Mouse (Mus musculus) Patski (cell line): Measurements from ENCODE around the gene Cxcr5. TPM values are rescaled to one million over a fixed set of nuclear protein-coding genes. Genes with fewer than 3 reads are reported as not detected.

ENCODE experiments used
- ATAC-seq: fragments of 100-300 bp; one replicate; pipeline ENCODE4 v1.8.0; 2021
- CTCF ChIA-PET: fragments of 350-600 bp; sonication (Branson Sonifier 250); formaldehyde crosslinking; loops from one replicate; lab custom pipeline; 2022; ENCODE audit warnings: inconsistent platforms; lab: Charles Lee
- POLR2A ChIA-PET: fragments of 350-600 bp; sonication (Branson Sonifier 250); formaldehyde crosslinking; loops from one replicate; lab custom pipeline; 2022; ENCODE audit warnings: antibody characterized with exemption, inconsistent platforms; lab: Charles Lee
- DNase-seq: peaks from one replicate; pipeline ENCODE4 v3.0.0-alpha.2; 2011; ENCODE audit warnings: low read depth, low spot score
- H3K27me3 ChIP-seq: fragments of 371-371 bp; one replicate; pipeline ENCODE4 v1.5.1; 2021
- CTCF ChIP-seq: fragments of 100-300 bp; IDR thresholded peaks from one replicate; pipeline ENCODE4 v1.5.1; 2021
- in situ Hi-C: fragments of 300-500 bp; cut with MboI; formaldehyde crosslinking; loops from 3 replicates; pipeline ENCODE4 v1.11.1; 2018; ENCODE audit warnings: low pct_unique_long_range_greater_than_20kb, mixed read lengths
- polyA plus RNA-seq: library from polyadenylated mRNA; unstranded; gene quantifications from one replicate; pipeline ENCODE4 v1.2.3, GENCODE M21; 2021

Gene Cxcr5
- polyA plus RNA-seq: not detected

GRCm38 (mm10) chr9:44561597-44561996 is at the start of gene Cxcr5:
Cxcr5 (minus strand) TSS chr9:44561877.
- ChIA-PET POLR2A (no interaction called here), CTCF (no interaction called here)
- DNase-seq (no peak), ATAC-seq (no peak)
- in situ Hi-C loops: no loop called here
- H3K27me3 ChIP-seq: peaks cover 3% of the 10 kb centered on the region
- TF ChIP-seq CTCF: no peak

DNA sequence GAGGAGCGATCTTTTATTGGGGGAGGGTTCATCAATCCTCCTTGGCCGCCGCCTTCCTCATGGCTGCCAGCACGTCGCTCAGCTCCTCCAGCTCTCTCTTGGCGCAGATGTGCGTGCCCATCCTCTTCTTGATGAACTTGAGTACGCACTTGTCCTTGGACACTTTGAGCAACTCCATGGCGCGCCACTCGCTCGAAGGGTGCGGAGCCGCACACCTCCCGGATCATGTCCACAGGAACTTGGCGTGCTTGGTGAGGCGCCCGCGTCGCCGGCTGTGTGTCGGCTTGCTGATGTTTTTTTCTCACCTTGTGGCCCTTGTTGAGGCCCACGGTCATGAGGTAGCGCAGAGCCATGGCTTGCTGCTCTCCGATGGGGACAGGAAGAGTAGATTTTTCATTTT is 48.7 kb upstream of the Cxcr5 start:
- TF ChIP-seq CTCF: no peak
- ATAC-seq: no peak
- ChIA-PET CTCF (no interaction called here), POLR2A (no interaction called here)
- in situ Hi-C loops: no loop called here
- H3K27me3 ChIP-seq: no peaks in the 10 kb centered on the region
- DNase-seq: no peak

DNA sequence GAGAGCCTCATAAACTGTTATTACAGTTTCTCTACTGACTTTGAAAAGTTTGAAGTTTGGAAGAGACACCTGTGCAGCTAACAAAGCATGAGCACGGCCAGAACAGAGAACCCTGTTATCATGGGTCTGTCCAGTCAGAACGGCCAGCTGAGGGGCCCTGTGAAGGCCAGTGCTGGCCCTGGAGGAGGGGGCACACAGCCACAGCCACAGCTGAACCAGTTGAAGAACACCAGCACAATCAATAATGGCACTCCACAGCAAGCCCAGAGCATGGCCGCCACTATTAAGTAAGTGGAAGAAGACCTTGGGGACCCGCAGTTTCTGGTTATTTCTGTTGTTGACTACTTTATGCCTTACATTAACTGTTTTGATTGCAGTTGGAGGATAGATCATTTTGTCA is 45.6 kb upstream of the Cxcr5 start:
- ATAC-seq (no peak), DNase-seq (no peak)
- in situ Hi-C loops: no loop called here
- no peak for TF ChIP-seq CTCF
- ChIA-PET CTCF (interaction anchor here (1.4 kb wide), 1 partner anchor 105 kb away, joined by 3 read pairs; no protein-coding TSS in a partner anchor), POLR2A (interaction anchor here (1.4 kb wide), 1 partner anchor 11 kb away, joined by 5 read pairs; no protein-coding TSS in a partner anchor)
- H3K27me3 ChIP-seq: no peaks in the 10 kb centered on the region

DNA sequence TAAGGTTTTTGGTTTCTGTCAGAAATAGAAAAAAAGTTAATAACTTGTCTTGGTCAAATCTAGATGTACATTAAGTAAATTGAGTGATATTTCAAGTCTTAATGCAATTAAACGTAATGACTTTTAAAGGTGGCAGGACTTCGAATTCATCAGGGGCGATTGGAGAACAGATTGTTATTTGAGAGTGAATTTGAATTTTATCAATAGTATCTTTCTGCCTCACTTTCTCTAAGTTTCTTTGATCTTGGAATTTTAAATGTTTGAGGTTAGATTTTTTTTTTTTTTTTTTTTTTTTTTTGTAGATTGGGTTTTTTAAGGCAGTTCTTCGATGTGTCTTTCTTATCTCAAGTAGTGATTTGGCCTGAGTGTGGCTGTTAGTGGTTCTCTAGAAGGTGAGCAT is 45.0 kb upstream of the Cxcr5 start:
- DNase-seq (no peak), ATAC-seq (no peak)
- H3K27me3 ChIP-seq: no peaks in the 10 kb centered on the region
- ChIA-PET CTCF (interaction anchor here (1.2 to 1.4 kb wide), 2 partner anchors 9 to 105 kb away, joined by 3 to 4 read pairs; no protein-coding TSS in a partner anchor), POLR2A (interaction anchor here (1.4 kb wide), 1 partner anchor 12 kb away, joined by 5 read pairs; no protein-coding TSS in a partner anchor)
- in situ Hi-C loops: no loop called here
- TF ChIP-seq CTCF: no peak

GRCm38 (mm10) chr9:44605616-44606165 is 44.0 kb upstream of the Cxcr5 start:
- no peaks in the 10 kb centered on the region for H3K27me3 ChIP-seq
- CTCF ChIA-PET: interaction anchor here (1.0 to 1.2 kb wide), 2 partner anchors 10 to 104 kb away, joined by 4 read pairs; no protein-coding TSS in a partner anchor
- no peak for DNase-seq
- TF ChIP-seq CTCF: no peak
- in situ Hi-C loops: no loop called here
- no peak for ATAC-seq
- POLR2A ChIA-PET: interaction anchor here (1.1 to 1.6 kb wide), 2 partner anchors 27 to 105 kb away, joined by 3 to 4 read pairs; no protein-coding TSS in a partner anchor

DNA sequence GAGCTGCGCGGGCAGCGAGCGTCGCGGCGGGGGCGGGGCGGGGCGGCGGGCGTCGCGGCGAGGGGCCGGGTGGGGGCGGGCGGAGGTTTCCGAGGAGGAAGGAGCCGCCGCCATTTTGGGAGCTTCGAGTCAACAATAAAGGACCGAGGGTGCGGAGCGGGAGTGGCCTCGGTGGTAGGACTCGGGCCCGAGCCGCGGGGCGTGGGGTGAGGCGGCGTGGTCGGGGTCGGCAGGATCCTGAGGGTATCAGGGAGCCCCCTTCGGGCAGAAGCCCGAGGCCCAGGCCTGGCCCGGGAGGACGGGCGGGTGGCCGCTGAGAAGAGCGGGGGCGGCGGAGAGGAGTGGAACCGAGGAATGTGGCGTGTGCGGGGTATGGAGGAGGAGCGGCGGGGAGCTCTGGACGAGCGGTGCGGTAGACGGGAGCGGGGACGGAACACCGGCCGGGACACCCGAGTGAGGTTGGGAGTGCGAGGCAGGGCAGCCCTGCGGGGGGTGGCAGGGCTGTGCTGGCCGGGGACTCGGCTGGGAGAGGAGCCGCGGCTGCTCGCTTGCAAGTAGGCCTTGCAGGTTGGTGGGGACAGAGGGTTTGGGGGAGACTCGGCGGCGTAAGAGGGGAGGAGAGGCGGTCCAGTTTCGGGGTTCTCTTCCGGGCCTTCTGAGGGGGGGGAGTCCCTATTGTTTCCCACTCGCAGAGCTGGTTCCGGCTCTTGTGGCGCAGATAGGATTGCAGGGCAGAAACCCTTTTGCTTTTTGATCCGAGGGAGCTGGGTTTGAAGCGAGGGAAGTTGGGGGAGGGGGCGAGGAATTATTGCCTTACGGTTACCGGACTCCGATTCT is 43.3 kb upstream of the Cxcr5 start, which contains the start of gene Ddx6:
Ddx6 (plus strand) TSS at position 114 of the 837 bp plus-strand sequence.
- CTCF ChIA-PET: interaction anchor here (1.0 to 1.2 kb wide), 3 partner anchors 17 to 123 kb away, joined by 3 to 4 read pairs (median 3); no protein-coding TSS in a partner anchor
- DNase-seq (no peak), ATAC-seq (peak; percentile 51)
- in situ Hi-C loops: no loop called here
- no peaks in the 10 kb centered on the region for H3K27me3 ChIP-seq
- TF ChIP-seq CTCF: no peak
- POLR2A ChIA-PET: interaction anchor here (0.9 to 1.6 kb wide), 6 partner anchors 23 to 126 kb away, joined by 3 to 13 read pairs (median 4); no protein-coding TSS in a partner anchor

- no peaks in the 10 kb centered on the region for H3K27me3 ChIP-seq
- no peak for DNase-seq
- in situ Hi-C loops: no loop called here
- ChIA-PET CTCF (interaction anchor here (1.0 to 1.2 kb wide), 2 partner anchors 18 to 122 kb away, joined by 3 read pairs; no protein-coding TSS in a partner anchor), POLR2A (interaction anchor here (0.6 to 1.9 kb wide), 7 partner anchors 18 to 125 kb away, joined by 3 to 13 read pairs (median 4); no protein-coding TSS in a partner anchor)
- peak; percentile 77 for ATAC-seq
- no peak for TF ChIP-seq CTCF
These were observed 42.7 kb upstream of the Cxcr5 start for GRCm38 (mm10) chr9:44604290-44604778.

- in situ Hi-C loops: no loop called here
- DNase-seq: peak; percentile 77
- ATAC-seq: peak; percentile 57
- ChIA-PET CTCF (interaction anchor here (0.9 to 1.2 kb wide), 3 partner anchors 19 to 122 kb away, joined by 3 read pairs; no protein-coding TSS in a partner anchor), POLR2A (interaction anchor here (0.6 to 1.9 kb wide), 9 partner anchors 17 to 124 kb away, joined by 3 to 13 read pairs (median 3); no protein-coding TSS in a partner anchor)
- H3K27me3 ChIP-seq: no peaks in the 10 kb centered on the region
- no peak for TF ChIP-seq CTCF
These were observed 42.0 kb upstream of the Cxcr5 start for GRCm38 (mm10) chr9:44603454-44604289.

DNA sequence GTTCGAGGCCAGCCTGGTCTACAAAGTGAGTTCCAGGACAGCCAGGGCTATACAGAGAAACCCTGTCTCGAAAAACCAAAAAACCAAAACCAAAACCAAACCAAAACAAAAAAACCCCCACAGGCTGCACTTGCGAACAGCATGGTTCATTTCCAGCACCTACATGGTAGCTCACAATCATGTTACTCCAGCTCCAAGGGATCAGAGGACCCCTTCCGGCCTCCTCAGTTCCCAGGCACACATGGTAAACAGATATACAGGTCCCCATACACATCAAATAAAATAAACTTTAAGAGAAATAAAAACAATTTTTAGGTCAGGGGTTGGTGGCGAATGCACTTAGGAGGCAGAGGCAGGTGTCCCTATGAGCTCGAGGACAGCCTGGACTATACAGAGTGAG is 41.1 kb upstream of the Cxcr5 start:
- H3K27me3 ChIP-seq: no peaks in the 10 kb centered on the region
- CTCF ChIA-PET: interaction anchor here (0.9 kb wide), 1 partner anchor 93 kb away, joined by 3 read pairs; no protein-coding TSS in a partner anchor
- no peak for DNase-seq
- ATAC-seq: no peak
- in situ Hi-C loops: no loop called here
- POLR2A ChIA-PET: interaction anchor here (0.6 to 1.9 kb wide), 5 partner anchors 37 to 633 kb away, joined by 3 to 6 read pairs (median 3); no protein-coding TSS in a partner anchor
- no peak for TF ChIP-seq CTCF
